Mouse (Mus musculus) limb, embryonic 10.5 days (tissue): ENCODE measurements around the gene Mageb5. TPM values are rescaled to one million over a fixed set of nuclear protein-coding genes. Genes with fewer than 3 reads are reported as not detected.
"Not testable (repeated sequence)": the region's sequence is repeated elsewhere in the genome, so short reads cannot be mapped to it uniquely, and the experiment has no call there.

Experiments
- DNase-seq: peaks from one replicate; pipeline ENCODE4 v3.0.0-alpha.2; 2017; ENCODE audit warnings: low spot score
- H3K27ac ChIP-seq: fragments of 300-500 bp; sonication (generic); 2 replicates; pipeline ENCODE4 v1.5.1; 2016; ENCODE audit warnings: mild to moderate bottlenecking
- H3K27me3 ChIP-seq: fragments of 300-500 bp; sonication (generic); 2 replicates; pipeline ENCODE4 v1.6.1; 2016; ENCODE audit warnings: low read depth, mild to moderate bottlenecking; ENCODE audit not compliant: poor library complexity, severe bottlenecking
- H3K36me3 ChIP-seq: fragments of 300-500 bp; sonication (generic); 2 replicates; pipeline ENCODE4 v1.6.1; 2016; ENCODE audit warnings: mild to moderate bottlenecking, moderate library complexity
- H3K4me1 ChIP-seq: fragments of 300-500 bp; sonication (generic); 2 replicates; pipeline ENCODE4 v1.6.1; 2016
- H3K4me3 ChIP-seq: fragments of 300-500 bp; sonication (generic); 2 replicates; pipeline ENCODE4 v1.5.1; 2016; ENCODE audit warnings: mild to moderate bottlenecking, moderate library complexity
- H3K9me3 ChIP-seq: fragments of 300-500 bp; sonication (generic); replicated peaks from 2 replicates; pipeline ENCODE4 v1.6.1; 2016; ENCODE audit warnings: mild to moderate bottlenecking
- WGBS: fragments of 180-500 bp; shearing (Covaris S2); methylation state at CpG from one replicate; pipeline ENCODE4 v1.1.7; 2016; 5-methylcytosine and 5-hydroxymethylcytosine counted together
- polyA plus RNA-seq: library from polyadenylated mRNA; unstranded; fragments of >200 nt; fragmentation: Nextera tagmentation; extraction: Ambion mirVana; gene quantifications from 2 replicates; pipeline ENCODE4 v1.2.1, GENCODE M21; 2016

The Mageb5 gene
- not detected in 2 replicates for polyA plus RNA-seq

DNA sequence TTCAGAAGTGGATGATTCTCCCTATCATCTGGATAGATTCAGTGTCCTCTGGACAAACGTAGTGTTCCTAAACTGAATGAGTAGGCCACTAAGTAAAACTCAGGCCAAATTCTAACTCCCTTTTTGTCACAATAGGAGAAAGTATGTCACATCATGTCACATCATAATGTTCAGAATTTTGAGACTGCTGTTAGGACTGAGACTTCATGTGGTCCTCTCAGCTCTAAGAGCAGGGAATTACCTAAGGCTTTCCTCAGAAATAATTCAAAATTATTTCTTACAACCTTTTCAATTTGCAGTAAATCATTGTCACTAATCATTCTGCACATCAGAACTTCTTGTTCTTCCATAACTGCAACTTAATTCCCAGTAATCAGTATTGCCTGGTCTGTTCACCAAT is at the start of gene Mageb5:
TSS of gene Mageb5 (minus strand) at position 101 of the 400 bp plus-strand sequence.
- H3K36me3 ChIP-seq, H3K9me3 ChIP-seq, H3K27me3 ChIP-seq, H3K4me3 ChIP-seq, DNase-seq, H3K27ac ChIP-seq, H3K4me1 ChIP-seq: not testable (repeated sequence)
- WGBS = 87% methylated on average over 1 of the region's 1 CpGs

DNA sequence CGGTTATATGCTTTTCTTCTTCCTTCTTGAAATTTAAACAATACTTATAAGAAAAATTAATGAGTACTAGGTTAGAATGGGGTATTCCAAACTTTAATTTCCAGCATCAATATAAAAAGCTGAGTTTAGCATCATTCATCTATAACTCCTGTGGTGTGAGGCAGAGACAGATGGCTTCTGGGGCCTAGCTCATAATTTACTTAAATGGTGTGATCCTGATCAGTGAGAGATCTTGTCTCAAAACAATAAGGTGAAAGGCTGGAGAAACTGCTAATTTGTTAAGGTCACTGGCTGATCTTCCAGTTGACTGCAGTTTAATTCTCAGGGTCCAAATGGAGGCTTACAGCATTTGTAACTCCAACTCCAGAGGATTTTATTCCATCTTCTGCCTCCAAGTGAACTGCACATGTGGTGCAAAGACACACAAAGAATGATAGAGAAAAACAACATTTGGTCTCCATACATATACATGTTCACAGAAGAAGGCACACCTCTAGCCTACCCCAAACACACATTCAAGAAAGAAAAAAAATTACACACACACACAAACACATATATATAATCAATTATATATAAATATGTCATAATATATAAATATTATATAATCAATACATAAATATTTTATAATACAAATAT is 23.1 kb downstream of the Mageb5 start:
- H3K4me3 ChIP-seq, H3K27me3 ChIP-seq, H3K4me1 ChIP-seq, H3K27ac ChIP-seq, DNase-seq, H3K36me3 ChIP-seq, H3K9me3 ChIP-seq: not testable (repeated sequence)
- WGBS = no CpG with 5 or more reads among the region's 1 CpGs

Other genes with a start within 250 kb of the Mageb5 start
- gene 1700084M14Rik, start 207.1 kb downstream of the Mageb5 start, polyA plus RNA-seq = not detected in 2 replicates
- gene Gm14781, start 150.8 kb downstream of the Mageb5 start, polyA plus RNA-seq = not detected in 2 replicates
- not detected in 2 replicates for gene Mageb1, start 233.3 kb upstream of the Mageb5 start, polyA plus RNA-seq